Mouse (Mus musculus) liver, adult 2 months (tissue): ENCODE results near the gene Frrs1l.

Experiments
- CTCF ChIP-seq: fragments of 200-500 bp; IDR thresholded peaks from 2 replicates; pipeline ENCODE4 v1.5.1; 2011; ENCODE audit warnings: low read depth, low read length, control low read depth
- POLR2A ChIP-seq: fragments of 200-500 bp; IDR thresholded peaks from 2 replicates; pipeline ENCODE4 v1.6.1; 2011; ENCODE audit warnings: low read length, control low read depth; ENCODE audit not compliant: insufficient read depth; ENCODE audit errors: extremely low read depth

DNA sequence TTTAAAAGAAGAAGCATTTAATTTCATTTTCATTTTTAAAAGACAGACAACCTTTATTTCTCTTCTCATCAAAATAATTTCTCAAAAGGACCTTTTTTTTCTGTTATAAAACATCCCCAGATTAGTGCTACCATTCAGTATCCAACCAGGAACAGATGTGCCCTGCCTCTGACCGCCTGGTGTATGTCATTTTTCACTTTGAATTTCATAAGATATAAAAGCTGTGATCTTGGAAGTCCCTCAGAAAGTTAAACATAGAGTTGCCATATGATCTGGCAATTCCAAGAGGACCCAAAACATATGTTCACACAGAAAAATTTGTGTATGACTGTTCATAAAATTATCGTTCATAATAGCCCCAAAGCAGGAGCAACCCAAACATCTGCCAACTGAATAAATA, 1.8 kb upstream of the Frrs1l start:
- TF ChIP-seq CTCF (no peak), POLR2A (no peak)
